Mouse (Mus musculus): ENCODE measurements at regions not wholly inside any gene's neighbourhood (a gene's known extent, or its start where the extent isn't known, plus 50 kb on each side); places are given as distances from the start of the nearest gene placed in this dataset.

GRCm38 (mm10) chr2:158909086-158909485, 114.5 kb downstream of the Dhx35 start:
- Histone ChIP-seq H3K4me3 (ENCODE audit: low read depth, low read length) (no peak overlapping the region), H3K27me3 (ENCODE audit: control insufficient read depth, insufficient read depth, low read length) (no peaks in the 10 kb centered on the region), H3K27ac (replicated peaks; ENCODE audit: low read depth, low read length) (no peak overlapping the region), H3K9me3 (ENCODE audit: control insufficient read depth, low read length) (no peaks in the 10 kb centered on the region), H3K36me3 (ENCODE audit: control insufficient read depth, insufficient read depth, low read length) (no peaks in the 10 kb centered on the region), H3K4me1 (ENCODE audit: control insufficient read depth, insufficient read depth, low read length) (no peaks in the 10 kb centered on the region), H3K4me2 (ENCODE audit: low read depth, severe bottlenecking) (no peak overlapping the region), H3K9ac (ENCODE audit: low read length) (no peak overlapping the region)
- ATAC-seq (ENCODE audit: insufficient number of reproducible peaks, low FRiP score, low TSS enrichment, low read depth), result no peak
- DNase-seq (ENCODE audit: low spot score), result no peak
- 71% methylated on average over 3 of the region's 3 CpGs for WGBS

GRCm38 (mm10) chr2:158910325-158910724, 115.7 kb downstream of the Dhx35 start:
- DNase-seq (ENCODE audit: low spot score) (no peak), ATAC-seq (ENCODE audit: insufficient number of reproducible peaks, low FRiP score, low TSS enrichment, low read depth) (no peak)
- H3K4me3 ChIP-seq (ENCODE audit: low read depth, low read length), result no peak overlapping the region
- no peaks in the 10 kb centered on the region for H3K4me1 ChIP-seq (ENCODE audit: control insufficient read depth, insufficient read depth, low read length)
- H3K36me3 ChIP-seq (ENCODE audit: control insufficient read depth, insufficient read depth, low read length), result no peaks in the 10 kb centered on the region
- H3K9ac ChIP-seq (ENCODE audit: low read length), result no peak overlapping the region
- no peak overlapping the region for H3K27ac ChIP-seq (replicated peaks; ENCODE audit: low read depth, low read length)
- no peak overlapping the region for H3K4me2 ChIP-seq (ENCODE audit: low read depth, severe bottlenecking)
- no peaks in the 10 kb centered on the region for H3K27me3 ChIP-seq (ENCODE audit: control insufficient read depth, insufficient read depth, low read length)
- WGBS, result 59% methylated on average over 8 of the region's 8 CpGs
- H3K9me3 ChIP-seq (ENCODE audit: control insufficient read depth, low read length), result no peaks in the 10 kb centered on the region

GRCm38 (mm10) chr2:158911191-158911590, 116.6 kb downstream of the Dhx35 start:
- Histone ChIP-seq H3K36me3 (ENCODE audit: control insufficient read depth, insufficient read depth, low read length) (no peaks in the 10 kb centered on the region), H3K27me3 (ENCODE audit: control insufficient read depth, insufficient read depth, low read length) (no peaks in the 10 kb centered on the region), H3K4me3 (ENCODE audit: low read depth, low read length) (no peak overlapping the region), H3K4me1 (ENCODE audit: control insufficient read depth, insufficient read depth, low read length) (no peaks in the 10 kb centered on the region), H3K27ac (replicated peaks; ENCODE audit: low read depth, low read length) (no peak overlapping the region), H3K9ac (ENCODE audit: low read length) (no peak overlapping the region), H3K4me2 (ENCODE audit: low read depth, severe bottlenecking) (no peak overlapping the region), H3K9me3 (ENCODE audit: control insufficient read depth, low read length) (no peaks in the 10 kb centered on the region)
- 56% methylated on average over 7 of the region's 7 CpGs for WGBS
- DNase-seq (ENCODE audit: low spot score), result no peak
- ATAC-seq (ENCODE audit: insufficient number of reproducible peaks, low FRiP score, low TSS enrichment, low read depth), result no peak

- Histone ChIP-seq H3K27me3 (ENCODE audit: control insufficient read depth, insufficient read depth, low read length) (no peaks in the 10 kb centered on the region), H3K9me3 (ENCODE audit: control insufficient read depth, low read length) (no peaks in the 10 kb centered on the region), H3K4me2 (ENCODE audit: low read depth, severe bottlenecking) (no peak overlapping the region), H3K4me1 (ENCODE audit: control insufficient read depth, insufficient read depth, low read length) (no peaks in the 10 kb centered on the region), H3K9ac (ENCODE audit: low read length) (no peak overlapping the region), H3K27ac (replicated peaks; ENCODE audit: low read depth, low read length) (no peak overlapping the region), H3K36me3 (ENCODE audit: control insufficient read depth, insufficient read depth, low read length) (no peaks in the 10 kb centered on the region), H3K4me3 (ENCODE audit: low read depth, low read length) (no peak overlapping the region)
- ATAC-seq (ENCODE audit: insufficient number of reproducible peaks, low FRiP score, low TSS enrichment, low read depth) (no peak), DNase-seq (ENCODE audit: low spot score) (peak; percentile 76)
- WGBS, result 42% methylated on average over 9 of the region's 9 CpGs
Measured at GRCm38 (mm10) chr2:158912631-158913258, 118.1 kb downstream of the Dhx35 start.

- H3K4me3 ChIP-seq (ENCODE audit: low read depth, low read length), result no peak overlapping the region
- no peak for DNase-seq (ENCODE audit: low spot score)
- WGBS, result 53% methylated on average over 6 of the region's 6 CpGs
Measured at GRCm38 (mm10) chr2:158917398-158917797, 122.8 kb downstream of the Dhx35 start.

GRCm38 (mm10) chr2:158918312-158918711, 123.7 kb downstream of the Dhx35 start:
- Histone ChIP-seq H3K36me3 (ENCODE audit: control insufficient read depth, insufficient read depth, low read length) (no peaks in the 10 kb centered on the region), H3K27ac (replicated peaks; ENCODE audit: low read depth, low read length) (no peak overlapping the region), H3K4me2 (ENCODE audit: low read depth, severe bottlenecking) (no peak overlapping the region), H3K27me3 (ENCODE audit: control insufficient read depth, insufficient read depth, low read length) (no peaks in the 10 kb centered on the region), H3K9me3 (ENCODE audit: control insufficient read depth, low read length) (no peaks in the 10 kb centered on the region), H3K9ac (ENCODE audit: low read length) (no peak overlapping the region), H3K4me3 (ENCODE audit: low read depth, low read length) (no peak overlapping the region), H3K4me1 (ENCODE audit: control insufficient read depth, insufficient read depth, low read length) (no peaks in the 10 kb centered on the region)
- DNase-seq (ENCODE audit: low spot score), result no peak
- 81% methylated on average over 5 of the region's 5 CpGs for WGBS
- ATAC-seq (ENCODE audit: insufficient number of reproducible peaks, low FRiP score, low TSS enrichment, low read depth), result no peak

More at GRCm38 (mm10) chr2:158917398-158917797, 122.8 kb downstream of the Dhx35 start:
- no peak overlapping the region for H3K9ac ChIP-seq (ENCODE audit: low read length)
- no peak overlapping the region for H3K4me2 ChIP-seq (ENCODE audit: low read depth, severe bottlenecking)
- H3K4me1 ChIP-seq (ENCODE audit: control insufficient read depth, insufficient read depth, low read length), result no peaks in the 10 kb centered on the region
- H3K27ac ChIP-seq (replicated peaks; ENCODE audit: low read depth, low read length), result no peak overlapping the region
- H3K36me3 ChIP-seq (ENCODE audit: control insufficient read depth, insufficient read depth, low read length), result no peaks in the 10 kb centered on the region
- H3K9me3 ChIP-seq (ENCODE audit: control insufficient read depth, low read length), result no peaks in the 10 kb centered on the region
- no peaks in the 10 kb centered on the region for H3K27me3 ChIP-seq (ENCODE audit: control insufficient read depth, insufficient read depth, low read length)
- ATAC-seq (ENCODE audit: insufficient number of reproducible peaks, low FRiP score, low TSS enrichment, low read depth), result no peak

GRCm38 (mm10) chr2:158921342-158922255, 127.0 kb downstream of the Dhx35 start:
- Histone ChIP-seq H3K27me3 (ENCODE audit: control insufficient read depth, insufficient read depth, low read length) (no peaks in the 10 kb centered on the region), H3K27ac (replicated peaks; ENCODE audit: low read depth, low read length) (no peak overlapping the region), H3K36me3 (ENCODE audit: control insufficient read depth, insufficient read depth, low read length) (no peaks in the 10 kb centered on the region), H3K4me2 (ENCODE audit: low read depth, severe bottlenecking) (no peak overlapping the region), H3K9ac (ENCODE audit: low read length) (no peak overlapping the region), H3K4me1 (ENCODE audit: control insufficient read depth, insufficient read depth, low read length) (no peaks in the 10 kb centered on the region), H3K9me3 (ENCODE audit: control insufficient read depth, low read length) (no peaks in the 10 kb centered on the region), H3K4me3 (ENCODE audit: low read depth, low read length) (no peak overlapping the region)
- 73% methylated on average over 12 of the region's 12 CpGs for WGBS
- ATAC-seq (ENCODE audit: insufficient number of reproducible peaks, low FRiP score, low TSS enrichment, low read depth), result no peak
- DNase-seq (ENCODE audit: low spot score), result no peak

- Histone ChIP-seq H3K36me3 (ENCODE audit: control insufficient read depth, insufficient read depth, low read length) (no peaks in the 10 kb centered on the region), H3K9me3 (ENCODE audit: control insufficient read depth, low read length) (no peaks in the 10 kb centered on the region), H3K27me3 (ENCODE audit: control insufficient read depth, insufficient read depth, low read length) (no peaks in the 10 kb centered on the region), H3K9ac (ENCODE audit: low read length) (no peak overlapping the region), H3K4me2 (ENCODE audit: low read depth, severe bottlenecking) (no peak overlapping the region), H3K4me3 (ENCODE audit: low read depth, low read length) (no peak overlapping the region), H3K4me1 (ENCODE audit: control insufficient read depth, insufficient read depth, low read length) (no peaks in the 10 kb centered on the region), H3K27ac (replicated peaks; ENCODE audit: low read depth, low read length) (no peak overlapping the region)
- DNase-seq (ENCODE audit: low spot score) (peak; percentile 76), ATAC-seq (ENCODE audit: insufficient number of reproducible peaks, low FRiP score, low TSS enrichment, low read depth) (no peak)
- 40% methylated on average over 5 of the region's 5 CpGs for WGBS
Measured at GRCm38 (mm10) chr2:158922766-158923165, 128.2 kb downstream of the Dhx35 start.
